Mouse (Mus musculus): ENCODE measurements around the gene Phf2. TPM values are rescaled to one million over a fixed set of nuclear protein-coding genes. Genes with fewer than 3 reads are reported as not detected.
"Not testable (repeated sequence)": the region's sequence is repeated elsewhere in the genome, so short reads cannot be mapped to it uniquely, and the experiment has no call there.

Phf2 gene
- polyA plus RNA-seq, 1 experiment from 2014 or later = 8.3 TPM

GRCm38 (mm10) chr13:48830528-48831250 lies 40.2 kb downstream of the Phf2 start:
- Histone ChIP-seq H3K9me3 (ENCODE audit: control insufficient read depth, low read length) (no peaks in the 10 kb centered on the region), H3K9ac (ENCODE audit: low read depth, low read length) (no peak overlapping the region), H3K4me3 (ENCODE audit: low read depth, low read length) (no peak overlapping the region), H3K4me1 (replicated peaks; ENCODE audit: control insufficient read depth, insufficient read depth, low read length) (no peaks in the 10 kb centered on the region), H3K27ac (ENCODE audit: low read depth, low read length) (no peak overlapping the region), H3K36me3 (ENCODE audit: control insufficient read depth, insufficient read depth, low read length) (peaks cover 28% of the 10 kb centered on the region), H3K4me2 (no peak overlapping the region), H3K27me3 (replicated peaks; ENCODE audit: control insufficient read depth, insufficient read depth, low read length) (no peaks in the 10 kb centered on the region)
- DNase-seq (ENCODE audit: low spot score) = no peak
- ATAC-seq (replicated peaks; ENCODE audit: low FRiP score) = no peak
- WGBS = 82% methylated on average over 14 of the region's 14 CpGs

- DNase-seq (ENCODE audit: low spot score) (no peak), ATAC-seq (replicated peaks; ENCODE audit: low FRiP score) (no peak)
- 88% methylated on average over 4 of the region's 4 CpGs for WGBS
These were observed 41.1 kb downstream of the Phf2 start for GRCm38 (mm10) chr13:48829780-48830179.

GRCm38 (mm10) chr13:48822871-48823270 lies 48.0 kb downstream of the Phf2 start:
- Histone ChIP-seq H3K36me3 (ENCODE audit: control insufficient read depth, insufficient read depth, low read length) (peaks cover 39% of the 10 kb centered on the region), H3K27ac (ENCODE audit: low read depth, low read length) (no peak overlapping the region), H3K9ac (ENCODE audit: low read depth, low read length) (no peak overlapping the region), H3K9me3 (ENCODE audit: control insufficient read depth, low read length) (no peaks in the 10 kb centered on the region), H3K4me2 (no peak overlapping the region), H3K27me3 (replicated peaks; ENCODE audit: control insufficient read depth, insufficient read depth, low read length) (no peaks in the 10 kb centered on the region), H3K4me1 (replicated peaks; ENCODE audit: control insufficient read depth, insufficient read depth, low read length) (no peaks in the 10 kb centered on the region), H3K4me3 (ENCODE audit: low read depth, low read length) (no peak overlapping the region)
- DNase-seq (ENCODE audit: low spot score) (no peak), ATAC-seq (replicated peaks; ENCODE audit: low FRiP score) (no peak)
- 96% methylated on average over 9 of the region's 9 CpGs for WGBS

More at GRCm38 (mm10) chr13:48829780-48830179, 41.1 kb downstream of the Phf2 start:
- Histone ChIP-seq H3K4me2 (no peak overlapping the region), H3K27ac (ENCODE audit: low read depth, low read length) (no peak overlapping the region), H3K36me3 (ENCODE audit: control insufficient read depth, insufficient read depth, low read length) (peaks cover 35% of the 10 kb centered on the region), H3K4me1 (replicated peaks; ENCODE audit: control insufficient read depth, insufficient read depth, low read length) (no peaks in the 10 kb centered on the region), H3K4me3 (ENCODE audit: low read depth, low read length) (no peak overlapping the region), H3K9me3 (ENCODE audit: control insufficient read depth, low read length) (no peaks in the 10 kb centered on the region), H3K27me3 (replicated peaks; ENCODE audit: control insufficient read depth, insufficient read depth, low read length) (no peaks in the 10 kb centered on the region), H3K9ac (ENCODE audit: low read depth, low read length) (no peak overlapping the region)

DNA sequence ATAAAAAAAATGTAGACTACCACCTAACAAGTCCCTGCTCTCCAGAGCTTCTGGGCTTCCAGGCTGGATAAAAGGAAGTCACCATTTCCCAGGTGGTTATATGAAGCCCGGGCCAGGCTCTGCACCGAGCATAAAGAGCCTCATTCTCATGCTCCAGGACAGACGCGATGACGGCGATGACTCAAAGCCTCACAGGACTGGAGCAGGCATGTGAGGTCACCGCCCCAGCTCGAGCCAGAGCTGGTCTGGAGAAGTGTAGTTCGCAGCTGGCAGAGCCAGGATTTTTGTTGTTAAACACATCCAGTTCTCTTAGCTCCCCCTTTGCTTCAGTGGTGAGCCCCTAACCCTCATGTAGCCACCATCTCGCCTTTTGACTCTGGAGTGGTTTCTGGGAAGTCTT lies 48.6 kb downstream of the Phf2 start:
- 89% methylated on average over 10 of the region's 10 CpGs for WGBS
- ATAC-seq (replicated peaks; ENCODE audit: low FRiP score) (no peak), DNase-seq (ENCODE audit: low spot score) (no peak)
- no peaks in the 10 kb centered on the region for H3K9me3 ChIP-seq (ENCODE audit: control insufficient read depth, low read length)
- no peak overlapping the region for H3K27ac ChIP-seq (ENCODE audit: low read depth, low read length)
- H3K4me3 ChIP-seq (ENCODE audit: low read depth, low read length) = no peak overlapping the region
- no peaks in the 10 kb centered on the region for H3K27me3 ChIP-seq (replicated peaks; ENCODE audit: control insufficient read depth, insufficient read depth, low read length)
- H3K4me1 ChIP-seq (replicated peaks; ENCODE audit: control insufficient read depth, insufficient read depth, low read length) = no peaks in the 10 kb centered on the region
- H3K36me3 ChIP-seq (ENCODE audit: control insufficient read depth, insufficient read depth, low read length) = peaks cover 34% of the 10 kb centered on the region
- H3K9ac ChIP-seq (ENCODE audit: low read depth, low read length) = no peak overlapping the region
- H3K4me2 ChIP-seq = no peak overlapping the region

GRCm38 (mm10) chr13:48819131-48819530 lies 51.8 kb downstream of the Phf2 start:
- Histone ChIP-seq H3K27ac (ENCODE audit: low read depth, low read length) (no peak overlapping the region), H3K4me2 (no peak overlapping the region), H3K9ac (ENCODE audit: low read depth, low read length) (no peak overlapping the region), H3K9me3 (ENCODE audit: control insufficient read depth, low read length) (no peaks in the 10 kb centered on the region), H3K4me3 (ENCODE audit: low read depth, low read length) (no peak overlapping the region), H3K27me3 (replicated peaks; ENCODE audit: control insufficient read depth, insufficient read depth, low read length) (no peaks in the 10 kb centered on the region), H3K4me1 (replicated peaks; ENCODE audit: control insufficient read depth, insufficient read depth, low read length) (no peaks in the 10 kb centered on the region), H3K36me3 (ENCODE audit: control insufficient read depth, insufficient read depth, low read length) (peaks cover 34% of the 10 kb centered on the region)
- DNase-seq (ENCODE audit: low spot score) = no peak
- ATAC-seq (replicated peaks; ENCODE audit: low FRiP score) = no peak
- WGBS = 88% methylated on average over 3 of the region's 3 CpGs

GRCm38 (mm10) chr13:48814406-48814805 lies 56.5 kb downstream of the Phf2 start:
- Histone ChIP-seq H3K9me3 (ENCODE audit: control insufficient read depth, low read length) (no peaks in the 10 kb centered on the region), H3K4me3 (ENCODE audit: low read depth, low read length) (no peak overlapping the region), H3K27ac (ENCODE audit: low read depth, low read length) (no peak overlapping the region), H3K27me3 (replicated peaks; ENCODE audit: control insufficient read depth, insufficient read depth, low read length) (no peaks in the 10 kb centered on the region), H3K4me1 (replicated peaks; ENCODE audit: control insufficient read depth, insufficient read depth, low read length) (no peaks in the 10 kb centered on the region), H3K4me2 (no peak overlapping the region), H3K36me3 (ENCODE audit: control insufficient read depth, insufficient read depth, low read length) (peaks cover 30% of the 10 kb centered on the region), H3K9ac (ENCODE audit: low read depth, low read length) (no peak overlapping the region)
- WGBS = 100% methylated on average over 1 of the region's 1 CpGs
- no peak for ATAC-seq (replicated peaks; ENCODE audit: low FRiP score)
- DNase-seq (ENCODE audit: low spot score) = no peak

GRCm38 (mm10) chr13:48810991-48811390 lies 59.9 kb downstream of the Phf2 start:
- Histone ChIP-seq H3K9ac (ENCODE audit: low read depth, low read length) (no peak overlapping the region), H3K9me3 (ENCODE audit: control insufficient read depth, low read length) (no peaks in the 10 kb centered on the region), H3K27me3 (replicated peaks; ENCODE audit: control insufficient read depth, insufficient read depth, low read length) (no peaks in the 10 kb centered on the region), H3K36me3 (ENCODE audit: control insufficient read depth, insufficient read depth, low read length) (peaks cover 23% of the 10 kb centered on the region), H3K4me2 (no peak overlapping the region), H3K27ac (ENCODE audit: low read depth, low read length) (no peak overlapping the region), H3K4me3 (ENCODE audit: low read depth, low read length) (no peak overlapping the region), H3K4me1 (replicated peaks; ENCODE audit: control insufficient read depth, insufficient read depth, low read length) (no peaks in the 10 kb centered on the region)
- WGBS = 79% methylated on average over 9 of the region's 9 CpGs
- ATAC-seq (replicated peaks; ENCODE audit: low FRiP score) (no peak), DNase-seq (ENCODE audit: low spot score) (no peak)

DNA sequence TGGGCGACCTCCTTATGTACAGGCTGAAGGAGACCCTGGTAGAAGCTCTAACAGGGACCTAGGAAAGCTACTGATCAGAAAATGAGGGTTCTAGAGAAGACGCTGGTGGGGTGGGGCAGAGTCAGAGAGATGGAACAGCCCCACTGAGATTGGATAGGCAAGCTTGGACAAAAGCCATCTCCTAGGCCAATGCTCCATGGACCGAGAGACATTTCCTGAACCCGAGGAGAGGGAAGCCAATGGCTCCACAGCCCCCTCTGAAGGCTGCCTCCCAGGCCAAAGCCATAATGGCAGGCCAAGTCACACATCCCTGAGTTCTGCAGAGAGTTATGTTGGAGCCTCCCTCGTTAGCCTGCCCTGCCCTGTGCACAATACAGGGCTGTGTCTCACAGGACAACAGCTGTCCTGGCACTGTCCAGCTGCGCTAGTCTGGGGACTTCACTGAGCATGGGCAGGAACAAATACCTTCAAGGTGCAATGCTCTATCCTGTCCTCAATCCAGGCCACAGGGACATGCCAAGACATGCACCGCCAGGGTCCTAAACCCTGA lies 60.6 kb downstream of the Phf2 start:
- H3K4me3 ChIP-seq (ENCODE audit: low read depth, low read length) = no peak overlapping the region
- peaks cover 18% of the 10 kb centered on the region; the same call in 1 of the 2 replicates for H3K36me3 ChIP-seq (ENCODE audit: control insufficient read depth, insufficient read depth, low read length)
- no peaks in the 10 kb centered on the region for H3K27me3 ChIP-seq (replicated peaks; ENCODE audit: control insufficient read depth, insufficient read depth, low read length)
- DNase-seq (ENCODE audit: low spot score) (no peak), ATAC-seq (replicated peaks; ENCODE audit: low FRiP score) (no peak)
- H3K9me3 ChIP-seq (ENCODE audit: control insufficient read depth, low read length) = no peaks in the 10 kb centered on the region
- no peaks in the 10 kb centered on the region for H3K4me1 ChIP-seq (replicated peaks; ENCODE audit: control insufficient read depth, insufficient read depth, low read length)
- no peak overlapping the region for H3K27ac ChIP-seq (ENCODE audit: low read depth, low read length)
- H3K4me2 ChIP-seq = no peak overlapping the region
- no peak overlapping the region for H3K9ac ChIP-seq (ENCODE audit: low read depth, low read length)
- 85% methylated on average over 7 of the region's 7 CpGs for WGBS

- H3K27ac ChIP-seq (ENCODE audit: low read depth, low read length); H3K4me2 ChIP-seq; H3K4me1 ChIP-seq (replicated peaks; ENCODE audit: control insufficient read depth, insufficient read depth, low read length); H3K9ac ChIP-seq (ENCODE audit: low read depth, low read length); H3K27me3 ChIP-seq (replicated peaks; ENCODE audit: control insufficient read depth, insufficient read depth, low read length); ATAC-seq (replicated peaks; ENCODE audit: low FRiP score); DNase-seq (ENCODE audit: low spot score); H3K9me3 ChIP-seq (ENCODE audit: control insufficient read depth, low read length); H3K4me3 ChIP-seq (ENCODE audit: low read depth, low read length): not testable (repeated sequence)
- peaks cover 14% of the 10 kb centered on the region; the same call in 1 of the 2 replicates for H3K36me3 ChIP-seq (ENCODE audit: control insufficient read depth, insufficient read depth, low read length)
- 82% methylated on average over 4 of the region's 4 CpGs for WGBS
These were observed 61.3 kb downstream of the Phf2 start for GRCm38 (mm10) chr13:48809668-48810067.

Data from liver, embryonic 11.5 days (tissue).